Mouse (Mus musculus): ENCODE measurements at regions not wholly inside any gene's neighbourhood (a gene's known extent, or its start where the extent isn't known, plus 50 kb on each side); places are given as distances from the start of the nearest gene placed in this dataset.

- Histone ChIP-seq H3K27ac (replicated peaks; ENCODE audit: low read depth, low read length) (no peak overlapping the region), H3K4me2 (ENCODE audit: low read length) (no peak overlapping the region), H3K9ac (replicated peaks; ENCODE audit: low read length) (no peak overlapping the region), H3K36me3 (ENCODE audit: control insufficient read depth, insufficient read depth, low read length) (no peaks in the 10 kb centered on the region), H3K4me3 (replicated peaks; ENCODE audit: low read depth, low read length) (no peak overlapping the region), H3K27me3 (ENCODE audit: control insufficient read depth, insufficient read depth, low read length) (no peaks in the 10 kb centered on the region), H3K9me3 (ENCODE audit: control insufficient read depth, low read length) (no peaks in the 10 kb centered on the region), H3K4me1 (ENCODE audit: control insufficient read depth, insufficient read depth, low read length) (no peaks in the 10 kb centered on the region)
- WGBS: 94% methylated on average over 2 of the region's 2 CpGs
- ATAC-seq (ENCODE audit: low FRiP score, low TSS enrichment) (no peak), DNase-seq (no peak)
These were observed 986.0 kb downstream of the Synb start for GRCm38 (mm10) chr14:68307973-68308660.

- H3K4me3 ChIP-seq (replicated peaks; ENCODE audit: low read depth, low read length): no peak overlapping the region
- DNase-seq (no peak), ATAC-seq (ENCODE audit: low FRiP score, low TSS enrichment) (no peak)
- 89% methylated on average over 8 of the region's 8 CpGs for WGBS
- no peaks in the 10 kb centered on the region for H3K9me3 ChIP-seq (ENCODE audit: control insufficient read depth, low read length)
- no peaks in the 10 kb centered on the region for H3K36me3 ChIP-seq (ENCODE audit: control insufficient read depth, insufficient read depth, low read length)
- H3K4me1 ChIP-seq (ENCODE audit: control insufficient read depth, insufficient read depth, low read length): no peaks in the 10 kb centered on the region
- no peaks in the 10 kb centered on the region for H3K27me3 ChIP-seq (ENCODE audit: control insufficient read depth, insufficient read depth, low read length)
- H3K4me2 ChIP-seq (ENCODE audit: low read length): no peak overlapping the region
- H3K27ac ChIP-seq (replicated peaks; ENCODE audit: low read depth, low read length): no peak overlapping the region
- no peak overlapping the region for H3K9ac ChIP-seq (replicated peaks; ENCODE audit: low read length)
These were observed 988.9 kb downstream of the Synb start for GRCm38 (mm10) chr14:68305166-68305565.

GRCm38 (mm10) chr14:68301710-68302109 lies 992.4 kb downstream of the Synb start:
- Histone ChIP-seq H3K27ac (replicated peaks; ENCODE audit: low read depth, low read length) (no peak overlapping the region), H3K27me3 (ENCODE audit: control insufficient read depth, insufficient read depth, low read length) (no peaks in the 10 kb centered on the region), H3K9ac (replicated peaks; ENCODE audit: low read length) (no peak overlapping the region), H3K4me1 (ENCODE audit: control insufficient read depth, insufficient read depth, low read length) (no peaks in the 10 kb centered on the region), H3K4me3 (replicated peaks; ENCODE audit: low read depth, low read length) (no peak overlapping the region), H3K36me3 (ENCODE audit: control insufficient read depth, insufficient read depth, low read length) (no peaks in the 10 kb centered on the region), H3K9me3 (ENCODE audit: control insufficient read depth, low read length) (no peaks in the 10 kb centered on the region), H3K4me2 (ENCODE audit: low read length) (no peak overlapping the region)
- WGBS: 69% methylated on average over 4 of the region's 4 CpGs
- DNase-seq (no peak), ATAC-seq (ENCODE audit: low FRiP score, low TSS enrichment) (no peak)

GRCm38 (mm10) chr14:68285546-68285945 lies 1008.6 kb downstream of the Synb start:
- Histone ChIP-seq H3K9me3 (ENCODE audit: control insufficient read depth, low read length) (no peaks in the 10 kb centered on the region), H3K36me3 (ENCODE audit: control insufficient read depth, insufficient read depth, low read length) (no peaks in the 10 kb centered on the region), H3K9ac (replicated peaks; ENCODE audit: low read length) (no peak overlapping the region), H3K27me3 (ENCODE audit: control insufficient read depth, insufficient read depth, low read length) (no peaks in the 10 kb centered on the region), H3K4me1 (ENCODE audit: control insufficient read depth, insufficient read depth, low read length) (no peaks in the 10 kb centered on the region), H3K4me3 (replicated peaks; ENCODE audit: low read depth, low read length) (no peak overlapping the region), H3K27ac (replicated peaks; ENCODE audit: low read depth, low read length) (no peak overlapping the region), H3K4me2 (ENCODE audit: low read length) (no peak overlapping the region)
- DNase-seq (no peak), ATAC-seq (ENCODE audit: low FRiP score, low TSS enrichment) (no peak)
- 86% methylated on average over 3 of the region's 3 CpGs for WGBS

DNA sequence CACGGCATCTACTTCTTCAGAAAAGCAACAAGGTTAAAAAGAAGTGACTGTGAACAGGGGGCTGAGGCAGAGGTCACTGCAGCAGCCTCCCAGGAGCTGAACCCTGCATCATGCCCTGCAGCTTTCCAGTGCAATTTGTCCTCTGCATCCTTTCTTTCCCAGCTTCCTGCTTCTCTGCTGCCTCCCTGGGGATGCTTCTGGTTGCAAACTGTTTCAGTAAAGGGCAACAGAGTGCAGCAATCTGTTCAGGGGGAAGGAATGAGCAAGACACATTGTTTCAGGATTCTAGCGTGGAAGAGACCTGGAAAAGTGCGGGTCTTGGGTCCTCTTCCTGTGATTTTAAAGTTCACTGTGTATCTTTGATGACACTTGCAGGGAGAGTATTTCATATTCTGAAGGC lies 1032.7 kb downstream of the Synb start:
- peaks cover 9% of the 10 kb centered on the region for H3K4me1 ChIP-seq (ENCODE audit: control insufficient read depth, insufficient read depth, low read length)
- H3K27ac ChIP-seq (replicated peaks; ENCODE audit: low read depth, low read length): no peak overlapping the region; the same call in 1 of the 2 replicates
- ATAC-seq (ENCODE audit: low FRiP score, low TSS enrichment) (no peak), DNase-seq (peak; percentile 52)
- no peak overlapping the region for H3K4me3 ChIP-seq (replicated peaks; ENCODE audit: low read depth, low read length)
- no peak overlapping the region for H3K4me2 ChIP-seq (ENCODE audit: low read length)
- no peak overlapping the region for H3K9ac ChIP-seq (replicated peaks; ENCODE audit: low read length)
- H3K9me3 ChIP-seq (ENCODE audit: control insufficient read depth, low read length): no peaks in the 10 kb centered on the region
- H3K27me3 ChIP-seq (ENCODE audit: control insufficient read depth, insufficient read depth, low read length): no peaks in the 10 kb centered on the region
- WGBS: 61% methylated on average over 3 of the region's 3 CpGs
- no peaks in the 10 kb centered on the region for H3K36me3 ChIP-seq (ENCODE audit: control insufficient read depth, insufficient read depth, low read length)

DNA sequence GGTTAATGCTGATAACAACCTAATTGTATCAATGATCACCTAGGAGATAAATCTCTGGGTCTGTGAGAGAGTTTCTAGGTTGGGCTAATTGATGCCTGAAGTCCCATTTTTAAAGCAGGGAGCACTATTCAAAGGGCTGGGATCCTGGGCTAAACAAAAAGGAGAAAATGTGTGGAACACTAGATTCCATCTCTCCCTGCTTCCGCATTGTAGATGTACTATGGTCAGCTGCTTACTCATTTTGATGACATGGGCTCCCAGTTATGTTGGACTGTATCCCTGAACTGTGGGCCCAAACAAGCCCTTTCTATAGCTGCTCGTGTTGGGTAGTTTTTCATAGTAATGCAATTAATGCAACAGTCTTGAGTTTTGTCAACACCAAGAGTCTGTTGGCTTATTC lies 1047.1 kb downstream of the Synb start:
- DNase-seq (no peak), ATAC-seq (ENCODE audit: low FRiP score, low TSS enrichment) (no peak)
- H3K4me3 ChIP-seq (replicated peaks; ENCODE audit: low read depth, low read length): no peak overlapping the region
- no peaks in the 10 kb centered on the region for H3K9me3 ChIP-seq (ENCODE audit: control insufficient read depth, low read length)
- H3K27ac ChIP-seq (replicated peaks; ENCODE audit: low read depth, low read length): no peak overlapping the region
- no peak overlapping the region for H3K9ac ChIP-seq (replicated peaks; ENCODE audit: low read length)
- no peak overlapping the region for H3K4me2 ChIP-seq (ENCODE audit: low read length)
- 89% methylated on average over 2 of the region's 2 CpGs for WGBS
- no peaks in the 10 kb centered on the region for H3K27me3 ChIP-seq (ENCODE audit: control insufficient read depth, insufficient read depth, low read length)
- H3K4me1 ChIP-seq (ENCODE audit: control insufficient read depth, insufficient read depth, low read length): no peaks in the 10 kb centered on the region
- no peaks in the 10 kb centered on the region for H3K36me3 ChIP-seq (ENCODE audit: control insufficient read depth, insufficient read depth, low read length)

DNA sequence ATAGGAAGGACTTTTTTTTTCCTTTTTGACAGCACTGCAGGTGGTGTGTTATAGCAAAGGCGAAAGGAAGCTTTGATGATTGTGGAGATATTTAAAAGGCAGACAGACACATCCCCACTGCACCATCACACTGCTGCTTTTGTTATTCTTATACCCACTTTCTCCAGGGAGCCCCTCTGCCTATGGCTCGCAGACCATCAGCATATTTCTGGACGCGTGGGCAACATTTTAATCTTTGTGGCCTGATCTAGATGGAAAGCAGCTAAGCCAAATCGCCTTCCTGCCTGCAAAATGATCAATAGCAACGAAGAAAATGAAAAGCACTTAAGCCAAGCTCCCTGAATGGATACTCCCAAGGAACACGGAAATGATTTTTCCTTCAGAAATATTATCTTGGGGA lies 1054.0 kb downstream of the Synb start:
- ATAC-seq (ENCODE audit: low FRiP score, low TSS enrichment) (no peak), DNase-seq (no peak)
- H3K27ac ChIP-seq (replicated peaks; ENCODE audit: low read depth, low read length): no peak overlapping the region
- no peak overlapping the region for H3K4me3 ChIP-seq (replicated peaks; ENCODE audit: low read depth, low read length)
- no peak overlapping the region for H3K9ac ChIP-seq (replicated peaks; ENCODE audit: low read length)
- no peaks in the 10 kb centered on the region for H3K36me3 ChIP-seq (ENCODE audit: control insufficient read depth, insufficient read depth, low read length)
- no peaks in the 10 kb centered on the region for H3K4me1 ChIP-seq (ENCODE audit: control insufficient read depth, insufficient read depth, low read length)
- WGBS: 42% methylated on average over 7 of the region's 7 CpGs
- H3K27me3 ChIP-seq (ENCODE audit: control insufficient read depth, insufficient read depth, low read length): no peaks in the 10 kb centered on the region
- H3K4me2 ChIP-seq (ENCODE audit: low read length): no peak overlapping the region
- H3K9me3 ChIP-seq (ENCODE audit: control insufficient read depth, low read length): no peaks in the 10 kb centered on the region

DNA sequence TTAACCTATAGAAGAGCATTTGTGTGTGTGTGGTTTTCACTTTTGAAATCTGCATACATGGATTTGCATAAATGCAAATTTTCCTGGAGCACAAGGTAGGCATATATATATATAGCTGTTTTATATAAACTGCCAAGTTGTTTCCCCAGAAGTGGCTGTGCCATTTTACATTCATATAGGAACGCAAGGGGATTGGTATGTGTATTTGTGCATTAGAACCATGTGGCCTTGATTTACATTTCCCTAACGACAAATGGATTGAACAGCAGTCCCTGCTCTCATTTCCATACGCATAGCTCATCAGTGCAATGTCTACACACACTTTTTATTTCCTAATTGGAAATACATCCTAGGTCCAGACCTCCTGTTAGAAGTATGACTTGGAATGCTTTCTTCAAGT lies 1069.9 kb downstream of the Synb start:
- Histone ChIP-seq H3K4me2 (ENCODE audit: low read length) (no peak overlapping the region), H3K27ac (replicated peaks; ENCODE audit: low read depth, low read length) (no peak overlapping the region), H3K27me3 (ENCODE audit: control insufficient read depth, insufficient read depth, low read length) (no peaks in the 10 kb centered on the region), H3K4me3 (replicated peaks; ENCODE audit: low read depth, low read length) (no peak overlapping the region), H3K36me3 (ENCODE audit: control insufficient read depth, insufficient read depth, low read length) (no peaks in the 10 kb centered on the region), H3K9me3 (ENCODE audit: control insufficient read depth, low read length) (no peaks in the 10 kb centered on the region), H3K4me1 (ENCODE audit: control insufficient read depth, insufficient read depth, low read length) (no peaks in the 10 kb centered on the region), H3K9ac (replicated peaks; ENCODE audit: low read length) (no peak overlapping the region)
- 71% methylated on average over 3 of the region's 3 CpGs for WGBS
- no peak for DNase-seq
- no peak for ATAC-seq (ENCODE audit: low FRiP score, low TSS enrichment)

DNA sequence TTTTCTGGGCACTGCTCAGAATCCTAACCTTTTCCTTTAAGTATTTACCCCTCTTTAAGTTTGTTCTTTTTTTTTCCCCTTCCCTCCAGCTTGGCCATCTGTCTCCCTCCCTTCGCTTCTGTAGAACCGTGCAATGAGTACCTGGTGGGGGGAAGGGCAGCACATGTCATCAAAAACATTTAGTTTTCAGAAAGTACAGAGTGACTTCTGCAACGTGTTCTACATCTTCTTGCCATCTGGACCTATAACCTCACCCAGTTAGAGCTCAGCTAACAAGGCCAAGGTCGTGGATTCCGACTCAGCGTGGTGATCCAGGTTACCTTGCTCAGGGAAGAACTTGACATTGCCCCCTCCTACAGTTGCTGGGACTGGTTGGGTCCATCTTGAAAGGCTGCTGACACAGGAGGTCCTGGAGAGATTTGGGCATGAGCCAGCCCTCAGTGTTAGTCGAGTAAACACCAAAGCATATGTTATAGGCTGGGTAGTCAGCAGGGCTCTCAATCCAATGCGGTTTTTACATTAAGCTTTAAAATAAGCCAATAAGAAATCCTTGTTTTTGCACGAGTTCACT lies 1075.0 kb downstream of the Synb start:
- Histone ChIP-seq H3K4me2 (ENCODE audit: low read length) (no peak overlapping the region), H3K9me3 (ENCODE audit: control insufficient read depth, low read length) (no peaks in the 10 kb centered on the region), H3K4me1 (ENCODE audit: control insufficient read depth, insufficient read depth, low read length) (no peaks in the 10 kb centered on the region), H3K27me3 (ENCODE audit: control insufficient read depth, insufficient read depth, low read length) (no peaks in the 10 kb centered on the region), H3K4me3 (replicated peaks; ENCODE audit: low read depth, low read length) (no peak overlapping the region), H3K27ac (replicated peaks; ENCODE audit: low read depth, low read length) (no peak overlapping the region), H3K36me3 (ENCODE audit: control insufficient read depth, insufficient read depth, low read length) (no peaks in the 10 kb centered on the region), H3K9ac (replicated peaks; ENCODE audit: low read length) (no peak overlapping the region)
- no peak for DNase-seq
- ATAC-seq (ENCODE audit: low FRiP score, low TSS enrichment): no peak
- WGBS: 78% methylated on average over 9 of the region's 9 CpGs
